26 mouse cellular contexts compared by ENCODE assay signal in the genomic region with DNA sequence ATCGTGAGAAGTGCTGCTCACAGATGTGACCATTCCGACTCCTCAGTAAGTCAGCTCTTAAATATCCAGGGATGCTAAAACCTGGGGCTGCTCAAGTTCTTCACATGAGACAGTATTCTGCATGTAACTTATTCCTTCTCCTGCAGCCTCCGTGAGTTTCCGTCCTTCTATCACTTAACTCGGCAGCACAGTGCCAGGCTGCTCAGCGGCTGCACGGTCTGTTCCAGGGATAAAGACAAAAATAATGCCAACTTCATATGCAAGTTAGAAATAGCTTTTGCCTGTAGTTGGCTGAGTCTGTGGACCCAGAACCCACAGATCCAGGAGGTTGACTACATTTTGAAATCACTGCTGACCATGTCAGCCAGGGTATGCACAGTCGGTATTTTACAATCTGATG. TPM values are rescaled to one million over a fixed set of nuclear protein-coding genes. Genes with fewer than 3 reads are reported as not detected.
DNase-seq lines count a peak whose midpoint lies in the region; ATAC-seq and TF ChIP-seq lines count a peak whose summit lies in the region.
"Had no signal": no experiment of that assay in that cellular context is flagged by ENCODE, and none has a peak within 500 bp of the region (broad histone marks: within the 10 kb centered on the region; RNA-seq: fewer than 3 reads in every experiment).

No protein-coding gene starts in this region.

- no peak overlapping the region for H3K4me2 ChIP-seq in lung, postnatal 0 days (replicated peaks; ENCODE audit: low read depth, low read length)
- H3K4me2 ChIP-seq: embryonic facial prominence, embryonic 13.5 days; heart, embryonic 11.5 days; kidney, embryonic 15.5 days; limb, embryonic 13.5 days; liver, embryonic 11.5 days; lung, embryonic 15.5 days; midbrain, embryonic 11.5 days had no signal

- peaks cover 9% of the 10 kb centered on the region for H3K36me3 ChIP-seq in heart, adult 2 months (ENCODE audit: control insufficient read depth, insufficient read depth, low read length)
- no peaks in the 10 kb centered on the region for H3K36me3 ChIP-seq in lung, postnatal 0 days (ENCODE audit: insufficient read depth, low read length)

- H3K4me3 ChIP-seq in heart, adult 2 months: no peak overlapping the region
- no peak overlapping the region for H3K4me3 ChIP-seq in lung, postnatal 0 days (ENCODE audit: low read depth, low read length)
- H3K4me3 ChIP-seq: embryonic facial prominence, embryonic 13.5 days; kidney, embryonic 15.5 days; limb, embryonic 13.5 days; lung, embryonic 15.5 days had no signal

- no peaks in the 10 kb centered on the region for H3K27me3 ChIP-seq in heart, adult 2 months (ENCODE audit: control insufficient read depth, insufficient read depth, low read length)
- no peaks in the 10 kb centered on the region for H3K27me3 ChIP-seq in lung, postnatal 0 days (replicated peaks; ENCODE audit: insufficient read depth, low read length)
- H3K27me3 ChIP-seq: embryonic facial prominence, embryonic 13.5 days; kidney, embryonic 15.5 days; limb, embryonic 13.5 days; lung, embryonic 15.5 days had no signal

- DNase-seq in heart, adult 2 months: peak in 1 of 2 experiments; percentile 17
- no peak for DNase-seq in heart, postnatal 36 days
- peak; percentile 20 to 48 for DNase-seq in left cerebral cortex, adult 18-20 months (ENCODE audit: low spot score in 2 of 2)
- no peak for DNase-seq in left cerebral cortex, adult 8-10 months (ENCODE audit: low spot score in 2 of 2)
- peak; percentile 64 to 69 for DNase-seq in right cerebral cortex, postnatal 10 days (ENCODE audit: low spot score in 2 of 2)
- DNase-seq in right cerebral cortex, postnatal 14 days: no peak
- no peak for DNase-seq in lung, postnatal 0 days (ENCODE audit: low spot score)
- DNase-seq: adrenal gland, postnatal 25 days; B cell, adult 2 months; cerebellum, adult 18-20 months; gastrocnemius, postnatal 25 days; kidney, adult 18-20 months; kidney, postnatal 25 days; lung, postnatal 36 days; spleen, adult 18-20 months; thymus, adult 18-20 months; thymus, postnatal 25 days had no signal

- TF ChIP-seq EP300 in heart, adult 2 months (IDR thresholded peaks at IDR 0.05; ENCODE audit: insufficient read depth, low read depth, low read length): no peak
- no peak for TF ChIP-seq EP300 in lung, postnatal 0 days (IDR thresholded peaks at IDR 0.05)

- intact Hi-C loops in heart, adult 2 months (cut with DNase I): no loop called here
- intact Hi-C loops in heart, postnatal 36 days (cut with DNase I): no loop called here

- no peak for TF ChIP-seq CTCF in heart, adult 2 months (IDR thresholded peaks at IDR 0.05)
- no peak for TF ChIP-seq CTCF in lung, postnatal 0 days (IDR thresholded peaks at IDR 0.05)

- WGBS in heart, adult 2 months: 73% methylated on average over 8 of the region's 8 CpGs
- WGBS in lung, postnatal 0 days: 91% methylated on average over 8 of the region's 8 CpGs

- no peak for TF ChIP-seq POLR2A in heart, adult 2 months (IDR thresholded peaks at IDR 0.05; ENCODE audit: insufficient read depth, low read depth, low read length)

- peaks cover 8% of the 10 kb centered on the region for H3K4me1 ChIP-seq in heart, adult 2 months (ENCODE audit: control insufficient read depth, insufficient read depth, low read length)
- H3K4me1 ChIP-seq in lung, postnatal 0 days (ENCODE audit: insufficient read depth, low read depth, low read length): no peaks in the 10 kb centered on the region
- H3K4me1 ChIP-seq: embryonic facial prominence, embryonic 13.5 days had no signal

- no peaks in the 10 kb centered on the region for H3K79me2 ChIP-seq in heart, adult 2 months (replicated peaks; ENCODE audit: control insufficient read depth, insufficient read depth, low read length)

- no peaks in the 10 kb centered on the region for H3K9me3 ChIP-seq in lung, postnatal 0 days (ENCODE audit: low read length)
- H3K9me3 ChIP-seq: embryonic facial prominence, embryonic 13.5 days; kidney, embryonic 15.5 days; limb, embryonic 13.5 days; lung, embryonic 15.5 days had no signal

- peak overlapping the region; percentile 21; the same call in 1 of the 2 replicates for H3K27ac ChIP-seq in heart, adult 2 months
- no peak overlapping the region for H3K27ac ChIP-seq in lung, postnatal 0 days (ENCODE audit: low read length)
- H3K27ac ChIP-seq: embryonic facial prominence, embryonic 13.5 days; kidney, embryonic 15.5 days; limb, embryonic 13.5 days; lung, embryonic 15.5 days had no signal

- no peak overlapping the region for H3K9ac ChIP-seq in heart, adult 2 months (ENCODE audit: low read depth, low read length)
- no peak overlapping the region for H3K9ac ChIP-seq in lung, postnatal 0 days (replicated peaks; ENCODE audit: low read depth)
- H3K9ac ChIP-seq: embryonic facial prominence, embryonic 13.5 days; kidney, embryonic 15.5 days; limb, embryonic 13.5 days; lung, embryonic 15.5 days had no signal

- ATAC-seq in lung, postnatal 0 days: no peak
- ATAC-seq: hindbrain, embryonic 16.5 days; midbrain, embryonic 16.5 days had no signal

RNA-seq across cellular contexts. Expression of gene Usp15, which starts 52.5 kb away (rescaled TPM):
- 100 to 1,000 TPM in 1 of 2 experiments, 10 to 100 TPM in 1; 86.4 to 103 TPM for total RNA-seq in heart, adult 2 months (2021)
- polyA plus RNA-seq in heart, adult 2 months (2012; rRNA removed): 14.5 and 29.3 TPM in 2 replicates
- total RNA-seq in heart, postnatal 36 days (2021): 100 to 1,000 TPM in 1 of 2 experiments, 10 to 100 TPM in 1; 89.0 to 105 TPM
- total RNA-seq in left cerebral cortex, adult 18-20 months (2021): 100 to 1,000 TPM in 1 of 2 experiments, 10 to 100 TPM in 1; 98.9 to 111 TPM
- 10 to 100 TPM; 89.5 to 97.6 (median 94.6) TPM for total RNA-seq in left cerebral cortex, adult 8-10 months (2022)
- polyA plus RNA-seq in lung, postnatal 0 days (2015; fragmentation: Nextera tagmentation; extraction: Ambion mirVana): 48.2 and 52.8 TPM in 2 replicates

Comparison
In these comparisons a context has a peak if more than half of its experiments do, and no peak if none do; other contexts are left out.
1. DNase-seq: peak in left cerebral cortex, adult 18-20 months (2 of 2) and right cerebral cortex, postnatal 10 days (2 of 2); none in heart, postnatal 36 days (0 of 2), left cerebral cortex, adult 8-10 months (0 of 2), right cerebral cortex, postnatal 14 days (single experiment) and lung, postnatal 0 days (single experiment).